Mouse (Mus musculus) C2C12 (cell line): ENCODE data around the gene Pawr.

ENCODE experiments used
- CEBPB ChIP-seq: IDR thresholded peaks from one replicate; pipeline ENCODE4 v1.6.1; 2011; ENCODE audit warnings: low read depth, mild to moderate bottlenecking, control low read depth, moderate library complexity
- CTCF ChIP-seq: IDR thresholded peaks from one replicate; pipeline ENCODE4 v1.5.1; 2011; ENCODE audit not compliant: control insufficient read depth, insufficient read depth, insufficient read length
- MAX ChIP-seq: IDR thresholded peaks from one replicate; pipeline ENCODE4 v1.6.1; 2011; ENCODE audit warnings: mild to moderate bottlenecking, control low read depth
- MYOD1 ChIP-seq: IDR thresholded peaks from one replicate; pipeline ENCODE4 v1.6.1; 2011; ENCODE audit warnings: low read depth; ENCODE audit not compliant: control insufficient read depth, insufficient read length

- TF ChIP-seq CTCF (no peak), CEBPB (no peak), MYOD1 (no peak), MAX (no peak)
Observed at GRCm38 (mm10) chr10:108284445-108284844, 47.5 kb upstream of the Pawr start.
